Mouse (Mus musculus) kidney, adult 2 months (tissue): ENCODE data around the gene Ppp2r5c.

Experiments
- CTCF ChIP-seq: fragments of 200-500 bp; conservative IDR thresholded peaks from 2 replicates; pipeline ENCODE4 v1.5.1; 2011; ENCODE audit warnings: low read depth, mild to moderate bottlenecking, control low read depth, low read length, moderate library complexity, mixed read lengths; ENCODE audit not compliant: insufficient read depth, insufficient read length
- POLR2A ChIP-seq: fragments of 200-500 bp; IDR thresholded peaks from one replicate; pipeline ENCODE4 v1.6.1; 2011; ENCODE audit warnings: low read depth, low read length, control low read depth

DNA sequence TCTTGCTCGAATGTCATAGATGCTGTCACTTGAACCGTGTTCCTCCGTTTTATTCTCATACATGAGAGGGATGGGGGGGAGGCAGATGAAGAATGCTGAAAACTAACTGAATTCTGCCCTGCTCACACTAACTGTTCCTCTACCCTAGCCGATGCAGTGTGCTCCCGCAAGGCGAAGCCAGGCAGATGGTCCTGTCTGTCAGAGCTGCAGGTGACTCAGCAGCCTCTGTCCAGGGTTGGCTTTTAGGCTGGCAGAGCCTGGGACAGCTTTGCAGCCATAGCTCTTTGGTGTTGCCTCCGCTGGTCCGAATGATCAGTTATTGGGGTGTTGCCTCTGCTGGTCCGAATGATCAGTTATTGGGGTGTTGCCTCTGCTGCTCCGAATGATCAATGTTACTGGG lies 124.1 kb downstream of the Ppp2r5c start:
- TF ChIP-seq CTCF: no peak
- TF ChIP-seq POLR2A: no peak
